Mouse (Mus musculus): ENCODE results near the gene Ifnar1.

Ifnar1 gene

GRCm38 (mm10) chr16:91461066-91461638 lies 23.9 kb upstream of the Ifnar1 start:
- no peak for DNase-seq (ENCODE audit: low spot score)

- DNase-seq (ENCODE audit: low spot score): no peak
Observed at GRCm38 (mm10) chr16:91461773-91462181, 23.3 kb upstream of the Ifnar1 start.

GRCm38 (mm10) chr16:91462644-91463043 lies 22.4 kb upstream of the Ifnar1 start:
- DNase-seq (ENCODE audit: low spot score): no peak

GRCm38 (mm10) chr16:91463400-91463799 lies 21.6 kb upstream of the Ifnar1 start:
- DNase-seq (ENCODE audit: low spot score): no peak

- DNase-seq (ENCODE audit: low spot score): no peak
Observed at GRCm38 (mm10) chr16:91463836-91464400, 21.1 kb upstream of the Ifnar1 start.

- peak; percentile 86 for DNase-seq (ENCODE audit: low spot score)
Observed at GRCm38 (mm10) chr16:91464594-91465504, 20.2 kb upstream of the Ifnar1 start.

DNA sequence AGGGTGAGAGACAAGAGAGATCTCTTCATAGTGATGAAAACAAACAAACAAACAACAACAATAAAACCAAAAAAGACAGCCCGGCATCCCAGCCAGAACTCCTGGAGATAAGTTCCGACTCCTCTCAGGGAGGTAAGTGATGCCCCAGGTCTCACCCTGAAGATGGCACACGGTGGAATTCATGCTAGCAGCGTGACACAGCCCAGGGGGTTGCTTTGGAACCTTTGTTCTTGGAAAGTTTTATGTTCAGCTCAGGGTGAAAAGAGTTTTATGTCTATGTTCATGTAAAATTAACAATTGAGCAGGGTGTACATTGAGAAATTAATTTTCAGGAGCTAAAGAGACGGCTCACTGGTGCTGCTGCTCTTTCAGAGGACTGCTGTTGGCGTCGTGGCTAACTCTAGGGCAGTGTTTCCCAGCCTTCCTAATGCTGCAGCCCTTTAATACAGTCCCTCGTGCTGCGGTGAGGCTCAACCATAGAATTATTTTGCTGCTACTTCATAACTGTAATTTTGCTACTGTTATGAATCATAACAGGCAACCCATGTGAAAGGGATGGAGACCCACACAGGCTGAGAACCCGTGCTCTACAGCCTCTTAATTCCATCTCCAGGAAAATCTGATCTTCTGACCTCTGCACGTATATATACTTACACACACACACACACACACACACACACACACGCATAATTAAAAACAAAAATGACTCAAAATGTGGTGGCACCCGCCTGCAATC lies 19.4 kb upstream of the Ifnar1 start:
- no peak for DNase-seq (ENCODE audit: low spot score)

- no peak for DNase-seq (ENCODE audit: low spot score)
Observed at GRCm38 (mm10) chr16:91466566-91466965, 18.5 kb upstream of the Ifnar1 start.

DNA sequence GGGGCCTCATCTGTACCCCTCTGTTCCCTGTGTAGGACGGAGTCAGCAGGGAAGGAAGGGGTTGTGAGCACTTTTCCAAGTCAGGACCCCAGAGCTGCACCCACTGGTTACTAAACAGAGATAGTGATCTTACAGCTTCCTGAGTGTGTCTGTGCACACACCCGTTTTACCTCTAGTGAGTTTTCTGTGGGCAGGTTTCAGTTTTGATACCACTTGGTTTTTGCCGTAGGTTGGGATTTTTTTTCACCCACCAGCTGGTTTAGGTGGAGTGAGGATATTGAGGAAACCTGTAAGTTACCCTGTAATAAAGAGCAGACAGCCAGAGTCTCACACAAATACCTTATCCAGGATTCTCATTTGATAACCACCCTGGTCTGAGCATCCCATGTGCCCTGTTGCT lies 14.6 kb upstream of the Ifnar1 start:
- no peak for DNase-seq (ENCODE audit: low spot score)

GRCm38 (mm10) chr16:91471481-91471880 lies 13.6 kb upstream of the Ifnar1 start:
- no peak for DNase-seq (ENCODE audit: low spot score)

- no peak for DNase-seq (ENCODE audit: low spot score)
Observed at GRCm38 (mm10) chr16:91475753-91476152, 9.3 kb upstream of the Ifnar1 start.

DNA sequence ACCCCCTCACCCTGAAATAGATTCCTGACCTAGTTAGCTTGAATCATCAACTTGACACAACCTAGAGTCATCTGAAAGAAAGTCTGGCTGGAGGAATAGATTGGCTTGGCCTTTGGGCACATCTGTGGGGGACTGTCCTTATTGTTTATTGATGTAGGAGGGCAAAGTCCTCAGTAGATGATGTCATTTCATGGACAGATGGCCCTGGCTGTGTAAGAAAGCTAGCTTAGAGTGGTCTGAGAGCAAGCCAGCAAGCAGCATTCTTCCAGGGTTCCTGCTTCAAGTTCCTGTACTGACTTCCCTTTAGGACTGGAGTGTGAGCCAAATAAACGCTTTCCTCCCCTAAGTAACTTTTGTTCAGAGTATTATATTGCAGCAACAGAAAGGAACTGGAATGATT lies 7.0 kb upstream of the Ifnar1 start:
- no peak for DNase-seq (ENCODE audit: low spot score)

- DNase-seq (ENCODE audit: low spot score): no peak
Observed at GRCm38 (mm10) chr16:91480517-91480916, 4.5 kb upstream of the Ifnar1 start.

- no peak for DNase-seq (ENCODE audit: low spot score)
Observed at GRCm38 (mm10) chr16:91484387-91484786, 651 bp upstream of the Ifnar1 start.

DNA sequence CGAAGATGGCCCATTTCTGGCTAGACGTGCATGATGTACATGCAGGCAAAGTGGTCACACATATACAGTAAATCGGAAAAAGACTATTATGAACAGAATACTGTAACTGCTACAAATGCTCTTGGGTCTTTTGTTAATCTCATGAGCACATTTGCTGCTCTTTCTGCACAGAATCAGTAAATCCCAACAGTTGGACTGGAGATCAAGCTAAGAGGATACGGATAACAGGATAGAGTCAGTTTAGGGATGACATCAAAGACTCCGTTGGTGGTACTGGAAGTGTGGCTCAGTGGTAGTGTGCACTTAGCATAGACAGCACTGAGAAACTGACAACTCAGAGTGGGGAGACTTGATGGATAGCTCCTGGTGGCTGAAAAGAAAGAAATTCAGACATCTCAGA lies 803 bp downstream of the Ifnar1 start:
- no peak for DNase-seq (ENCODE audit: low spot score)

GRCm38 (mm10) chr16:91488066-91488465 lies 3.0 kb downstream of the Ifnar1 start:
- no peak for DNase-seq (ENCODE audit: low spot score)

GRCm38 (mm10) chr16:91490897-91491296 lies 5.9 kb downstream of the Ifnar1 start:
- DNase-seq (ENCODE audit: low spot score): no peak

DNA sequence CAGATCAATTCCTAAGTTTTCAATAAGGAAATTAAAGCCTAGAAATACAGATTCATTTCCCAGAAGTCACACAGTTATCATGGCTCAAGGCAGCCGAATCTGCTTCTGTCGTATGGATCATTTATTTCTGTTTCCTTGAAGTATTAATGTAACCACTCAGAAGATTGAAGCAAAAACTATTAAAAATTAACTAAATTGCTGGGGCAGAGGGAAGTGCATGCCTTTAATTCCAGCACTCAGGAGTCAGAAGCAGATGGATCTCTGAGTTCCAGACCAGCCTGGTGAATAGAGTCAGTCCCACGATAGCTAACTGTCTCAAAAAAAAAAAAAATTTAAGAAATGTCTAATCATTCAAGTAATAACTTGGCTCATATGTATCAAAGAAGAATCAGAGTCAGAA lies 6.4 kb downstream of the Ifnar1 start:
- no peak for DNase-seq (ENCODE audit: low spot score)

- DNase-seq (ENCODE audit: low spot score): no peak
Observed at GRCm38 (mm10) chr16:91495501-91495900, 10.5 kb downstream of the Ifnar1 start.

- DNase-seq (ENCODE audit: low spot score): no peak
Observed at GRCm38 (mm10) chr16:91496206-91496605, 11.2 kb downstream of the Ifnar1 start.

- DNase-seq (ENCODE audit: low spot score): no peak
Observed at GRCm38 (mm10) chr16:91496766-91497165, 11.7 kb downstream of the Ifnar1 start.

- no peak for DNase-seq (ENCODE audit: low spot score)
Observed at GRCm38 (mm10) chr16:91498041-91498440, 13.0 kb downstream of the Ifnar1 start.

- DNase-seq (ENCODE audit: low spot score): no peak
Observed at GRCm38 (mm10) chr16:91504701-91505100, 19.7 kb downstream of the Ifnar1 start.

Measured in testis, postnatal 14 days (tissue).